Mouse (Mus musculus): ENCODE results near the gene Gm10662. TPM values are rescaled to one million over a fixed set of nuclear protein-coding genes. Genes with fewer than 3 reads are reported as not detected.
"Not testable (repeated sequence)": the region's sequence is repeated elsewhere in the genome, so short reads cannot be mapped to it uniquely, and the experiment has no call there.

Gm10662 gene
- total RNA-seq (2021): not detected
- long read RNA-seq, experiment 1: 0 reads
- long read RNA-seq, experiment 2: 0 reads

GRCm38 (mm10) chr7:23144380-23144779, at the start of gene Gm10662:
Gm10662 (minus strand) TSS chr7:23144480.
- DNase-seq (ENCODE audit: low spot score in 2 of 2): not testable (repeated sequence)

GRCm38 (mm10) chr7:23163505-23163904, 19.2 kb upstream of the Gm10662 start:
- not testable (repeated sequence) for DNase-seq (ENCODE audit: low spot score in 2 of 2)

Other genes starting within 250 kb of the Gm10662 start
- gene Gm4214, start 159.8 kb downstream of the Gm10662 start, total RNA-seq (2021): not detected
- not detected for gene Gm4216, start 124.6 kb downstream of the Gm10662 start, total RNA-seq (2021)
- not detected for gene Vmn1r163, start 88.9 kb downstream of the Gm10662 start, total RNA-seq (2021)
- gene Gm8720, start 77.0 kb downstream of the Gm10662 start, total RNA-seq (2021): not detected
- not detected for gene Vmn1r165, start 72.9 kb upstream of the Gm10662 start, total RNA-seq (2021)
- gene Vmn1r166, start 107.2 kb upstream of the Gm10662 start, total RNA-seq (2021): not detected
- gene Gm6902, start 134.4 kb upstream of the Gm10662 start, total RNA-seq (2021): not detected
- not detected for gene Nlrp4e, start 156.7 kb upstream of the Gm10662 start, total RNA-seq (2021)
- under 1 TPM; 0.16 to 0.22 TPM for gene Nlrp5, start 241.4 kb upstream of the Gm10662 start, total RNA-seq (2021)

All from gastrocnemius, postnatal 4 days (tissue).